Mouse (Mus musculus): ENCODE data around the gene Fth1. TPM values are rescaled to one million over a fixed set of nuclear protein-coding genes. Genes with fewer than 3 reads are reported as not detected.
"Not testable (repeated sequence)": the region's sequence is repeated elsewhere in the genome, so short reads cannot be mapped to it uniquely, and the experiment has no call there.

The Fth1 gene
- polyA plus RNA-seq, 1 experiment from 2014 or later: 1,356 TPM

- no peak overlapping the region for H3K27ac ChIP-seq
- no peaks in the 10 kb centered on the region for H3K27me3 ChIP-seq
- ATAC-seq: no peak
- no peaks in the 10 kb centered on the region for H3K9me3 ChIP-seq
- no peak overlapping the region for H3K4me3 ChIP-seq (replicated peaks)
- H3K4me1 ChIP-seq (replicated peaks): no peaks in the 10 kb centered on the region
- H3K4me2 ChIP-seq (replicated peaks): no peak overlapping the region
- WGBS: 79% methylated on average over 2 of the region's 2 CpGs
- no peaks in the 10 kb centered on the region for H3K36me3 ChIP-seq
- H3K9ac ChIP-seq (replicated peaks): no peak overlapping the region
These were observed 14.1 kb upstream of the Fth1 start for GRCm38 (mm10) chr19:9966096-9966867.

- Histone ChIP-seq H3K9me3 (no peaks in the 10 kb centered on the region), H3K9ac (replicated peaks) (no peak overlapping the region), H3K36me3 (no peaks in the 10 kb centered on the region), H3K27ac (no peak overlapping the region), H3K4me3 (replicated peaks) (no peak overlapping the region), H3K27me3 (no peaks in the 10 kb centered on the region), H3K4me1 (replicated peaks) (no peaks in the 10 kb centered on the region), H3K4me2 (replicated peaks) (no peak overlapping the region)
- no peak for ATAC-seq
- 87% methylated on average over 10 of the region's 10 CpGs for WGBS
These were observed 12.2 kb upstream of the Fth1 start for GRCm38 (mm10) chr19:9968081-9968787.

- not testable (repeated sequence) for H3K27me3 ChIP-seq; ATAC-seq; H3K36me3 ChIP-seq; H3K9me3 ChIP-seq; H3K4me1 ChIP-seq (replicated peaks); H3K9ac ChIP-seq (replicated peaks); H3K4me2 ChIP-seq (replicated peaks); H3K27ac ChIP-seq; H3K4me3 ChIP-seq (replicated peaks)
- WGBS: 79% methylated on average over 2 of the region's 2 CpGs
These were observed 5.5 kb upstream of the Fth1 start for GRCm38 (mm10) chr19:9974853-9975252.

GRCm38 (mm10) chr19:9977085-9977484 lies 3.3 kb upstream of the Fth1 start:
- Histone ChIP-seq H3K4me3 (replicated peaks) (no peak overlapping the region), H3K27ac (no peak overlapping the region), H3K36me3 (no peaks in the 10 kb centered on the region), H3K9me3 (no peaks in the 10 kb centered on the region), H3K9ac (replicated peaks) (no peak overlapping the region), H3K4me2 (replicated peaks) (no peak overlapping the region), H3K4me1 (replicated peaks) (peaks cover 10% of the 10 kb centered on the region), H3K27me3 (no peaks in the 10 kb centered on the region)
- no peak for ATAC-seq
- WGBS: 87% methylated on average over 10 of the region's 10 CpGs

GRCm38 (mm10) chr19:9978431-9978951 lies 1.9 kb upstream of the Fth1 start:
- Histone ChIP-seq H3K27me3 (no peaks in the 10 kb centered on the region), H3K9ac (replicated peaks) (no peak overlapping the region), H3K4me3 (replicated peaks) (no peak overlapping the region), H3K36me3 (no peaks in the 10 kb centered on the region), H3K9me3 (no peaks in the 10 kb centered on the region), H3K4me1 (replicated peaks) (peaks cover 13% of the 10 kb centered on the region), H3K4me2 (replicated peaks) (no peak overlapping the region), H3K27ac (no peak overlapping the region)
- ATAC-seq: no peak
- WGBS: 71% methylated on average over 5 of the region's 5 CpGs

- Histone ChIP-seq H3K4me2 (replicated peaks) (no peak overlapping the region), H3K27me3 (no peaks in the 10 kb centered on the region), H3K36me3 (peaks cover 4% of the 10 kb centered on the region), H3K4me1 (replicated peaks) (peaks cover 20% of the 10 kb centered on the region), H3K9ac (replicated peaks) (no peak overlapping the region), H3K4me3 (replicated peaks) (no peak overlapping the region), H3K9me3 (no peaks in the 10 kb centered on the region), H3K27ac (no peak overlapping the region)
- no peak for ATAC-seq
- WGBS: 85% methylated on average over 2 of the region's 2 CpGs
These were observed 1.2 kb upstream of the Fth1 start for GRCm38 (mm10) chr19:9979156-9979555.

- peak overlapping the region; percentile 70 for H3K9ac ChIP-seq (replicated peaks)
- H3K27ac ChIP-seq: peak overlapping the region; percentile 88
- H3K9me3 ChIP-seq: no peaks in the 10 kb centered on the region
- H3K4me2 ChIP-seq (replicated peaks): peak overlapping the region; percentile 83
- WGBS: 67% methylated on average over 4 of the region's 4 CpGs
- H3K27me3 ChIP-seq: no peaks in the 10 kb centered on the region
- peak overlapping the region; percentile 94 for H3K4me3 ChIP-seq (replicated peaks)
- ATAC-seq: no peak
- peaks cover 22% of the 10 kb centered on the region for H3K36me3 ChIP-seq
- peaks cover 23% of the 10 kb centered on the region for H3K4me1 ChIP-seq (replicated peaks)
These were observed 1.2 kb downstream of the Fth1 start for GRCm38 (mm10) chr19:9981621-9982020.

GRCm38 (mm10) chr19:9982151-9982851 lies 1.9 kb downstream of the Fth1 start:
- H3K27me3 ChIP-seq: no peaks in the 10 kb centered on the region
- peak overlapping the region; percentile 92 for H3K27ac ChIP-seq
- peaks cover 23% of the 10 kb centered on the region for H3K4me1 ChIP-seq (replicated peaks)
- WGBS: under 1% methylated on average over 59 of the region's 59 CpGs
- H3K9me3 ChIP-seq: no peaks in the 10 kb centered on the region
- peak overlapping the region; percentile 83 for H3K4me2 ChIP-seq (replicated peaks)
- peak; percentile 98 for ATAC-seq
- H3K9ac ChIP-seq (replicated peaks): peak overlapping the region; percentile 87
- peaks cover 22% of the 10 kb centered on the region for H3K36me3 ChIP-seq
- peak overlapping the region; percentile 94 for H3K4me3 ChIP-seq (replicated peaks)

GRCm38 (mm10) chr19:9982852-9983542 lies 2.6 kb downstream of the Fth1 start:
- Histone ChIP-seq H3K36me3 (peaks cover 22% of the 10 kb centered on the region), H3K4me3 (replicated peaks) (peak overlapping the region; percentile 94), H3K27me3 (no peaks in the 10 kb centered on the region), H3K4me2 (replicated peaks) (peak overlapping the region; percentile 83), H3K27ac (peak overlapping the region; percentile 92), H3K9ac (replicated peaks) (peak overlapping the region; percentile 87), H3K4me1 (replicated peaks) (peaks cover 23% of the 10 kb centered on the region), H3K9me3 (no peaks in the 10 kb centered on the region)
- WGBS: under 1% methylated on average over 31 of the region's 31 CpGs
- ATAC-seq: peak; percentile 87

GRCm38 (mm10) chr19:9984111-9985055 lies 4.0 kb downstream of the Fth1 start:
- Histone ChIP-seq H3K9ac (replicated peaks) (peak overlapping the region; percentile 87), H3K27me3 (no peaks in the 10 kb centered on the region), H3K36me3 (peaks cover 22% of the 10 kb centered on the region), H3K9me3 (no peaks in the 10 kb centered on the region), H3K4me2 (replicated peaks) (peak overlapping the region; percentile 83), H3K4me3 (replicated peaks) (peak overlapping the region; percentile 94), H3K27ac (no peak overlapping the region), H3K4me1 (replicated peaks) (peaks cover 23% of the 10 kb centered on the region)
- WGBS: 95% methylated on average over 20 of the region's 20 CpGs
- ATAC-seq: no peak
